Mouse (Mus musculus): Measurements from ENCODE around the gene Lmntd1.

GRCm38 (mm10) chr6:145592036-145592435, 22.1 kb downstream of the Lmntd1 start:
- TF ChIP-seq CTCF (IDR thresholded peaks at IDR 0.05; ENCODE audit: low read depth) (no peak), EP300 (IDR thresholded peaks at IDR 0.05; ENCODE audit: low read depth) (no peak)

All from liver, postnatal 0 days (tissue).